Mouse (Mus musculus) forebrain, embryonic 12.5 days (tissue): ENCODE measurements around the gene Trmt10a. TPM values are rescaled to one million over a fixed set of nuclear protein-coding genes. Genes with fewer than 3 reads are reported as not detected.

Experiments
- ATAC-seq: fragments of 200-750 bp; cut with Nextera tagmentation; 2 replicates; pipeline ENCODE4 v1.8.0; 2017; ENCODE audit warnings: moderate TSS enrichment; ENCODE audit not compliant: low FRiP score
- H3K27ac ChIP-seq: fragments of 300-500 bp; sonication (generic); 2 replicates; pipeline ENCODE4 v1.5.1; 2016; ENCODE audit warnings: mild to moderate bottlenecking
- H3K27me3 ChIP-seq: fragments of 300-500 bp; sonication (generic); 2 replicates; pipeline ENCODE4 v1.6.1; 2016; ENCODE audit warnings: mild to moderate bottlenecking
- H3K36me3 ChIP-seq: fragments of 300-500 bp; sonication (generic); replicated peaks from 2 replicates; pipeline ENCODE4 v1.6.1; 2016; ENCODE audit warnings: mild to moderate bottlenecking
- H3K4me1 ChIP-seq: fragments of 300-500 bp; sonication (generic); 2 replicates; pipeline ENCODE4 v1.6.1; 2016
- H3K4me2 ChIP-seq: fragments of 300-500 bp; sonication (generic); 2 replicates; pipeline ENCODE4 v1.6.1; 2016; ENCODE audit warnings: mild to moderate bottlenecking, moderate library complexity
- H3K4me3 ChIP-seq: fragments of 300-500 bp; sonication (generic); replicated peaks from 2 replicates; pipeline ENCODE4 v1.5.1; 2016; ENCODE audit warnings: mild to moderate bottlenecking
- H3K9ac ChIP-seq: fragments of 300-500 bp; sonication (generic); 2 replicates; pipeline ENCODE4 v1.6.1; 2016; ENCODE audit warnings: mild to moderate bottlenecking
- H3K9me3 ChIP-seq: fragments of 300-500 bp; sonication (generic); 2 replicates; pipeline ENCODE4 v1.6.1; 2016
- WGBS: fragments of 180-500 bp; shearing (Covaris S2); methylation state at CpG from one replicate; pipeline ENCODE4 v1.1.7; 2016; 5-methylcytosine and 5-hydroxymethylcytosine counted together
- polyA plus RNA-seq: library from polyadenylated mRNA; unstranded; fragments of >200 nt; fragmentation: Nextera tagmentation; extraction: Ambion mirVana; gene quantifications from 2 replicates; pipeline ENCODE4 v1.2.1, GENCODE M21; 2016

The Trmt10a gene
- polyA plus RNA-seq, 1 experiment from 2014 or later, result 14.5 TPM

DNA sequence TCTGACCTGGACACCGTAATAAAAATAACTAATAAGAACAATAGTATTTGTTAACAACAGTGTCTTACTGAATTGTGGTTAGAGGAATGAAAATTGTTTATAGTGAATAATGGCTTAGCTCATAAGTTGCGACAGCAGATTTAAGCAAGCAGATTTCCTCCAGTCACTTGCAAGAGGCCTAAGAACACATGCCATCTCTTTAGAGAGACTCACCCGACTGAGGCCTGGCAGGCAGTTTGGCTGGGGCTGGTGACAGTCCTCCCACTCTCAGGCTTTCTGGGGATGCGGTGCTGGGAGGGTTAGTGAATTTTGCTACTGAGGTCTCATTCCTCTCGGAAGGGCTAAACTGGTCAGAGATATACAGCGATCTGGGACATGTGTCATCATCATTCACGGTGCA is 40.1 kb downstream of the Trmt10a start:
- Histone ChIP-seq H3K27me3 (no peaks in the 10 kb centered on the region), H3K27ac (no peak overlapping the region), H3K4me2 (no peak overlapping the region), H3K4me1 (peaks cover 6% of the 10 kb centered on the region; the same call in 1 of the 2 replicates), H3K36me3 (no peaks in the 10 kb centered on the region), H3K9me3 (no peaks in the 10 kb centered on the region), H3K4me3 (no peak overlapping the region), H3K9ac (no peak overlapping the region)
- ATAC-seq, result no peak
- WGBS, result 92% methylated on average over 7 of the region's 7 CpGs

DNA sequence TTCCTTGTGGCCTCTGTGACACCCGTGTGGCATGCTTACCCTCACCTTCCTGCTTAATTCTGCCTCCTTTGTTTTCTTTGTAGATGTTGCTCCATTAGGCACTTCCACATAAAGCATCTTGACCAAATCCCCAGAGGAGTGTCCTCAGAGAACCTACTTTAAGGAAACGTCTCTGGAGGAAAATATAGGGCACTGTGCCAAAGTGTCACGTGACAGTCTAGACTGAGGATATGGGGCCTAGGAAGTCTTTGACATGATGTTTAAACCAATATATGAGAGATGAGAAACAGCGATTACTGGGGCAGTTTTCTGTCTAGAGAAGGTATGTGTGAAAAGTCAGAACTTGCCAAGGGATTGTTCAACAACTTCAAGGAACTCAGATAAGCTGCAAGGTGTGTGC is 42.0 kb downstream of the Trmt10a start:
- 82% methylated on average over 4 of the region's 4 CpGs for WGBS
- Histone ChIP-seq H3K4me2 (no peak overlapping the region), H3K9me3 (no peaks in the 10 kb centered on the region), H3K4me3 (no peak overlapping the region), H3K36me3 (no peaks in the 10 kb centered on the region), H3K27ac (no peak overlapping the region), H3K9ac (no peak overlapping the region), H3K27me3 (no peaks in the 10 kb centered on the region), H3K4me1 (peaks cover 6% of the 10 kb centered on the region; the same call in 1 of the 2 replicates)
- ATAC-seq, result no peak

DNA sequence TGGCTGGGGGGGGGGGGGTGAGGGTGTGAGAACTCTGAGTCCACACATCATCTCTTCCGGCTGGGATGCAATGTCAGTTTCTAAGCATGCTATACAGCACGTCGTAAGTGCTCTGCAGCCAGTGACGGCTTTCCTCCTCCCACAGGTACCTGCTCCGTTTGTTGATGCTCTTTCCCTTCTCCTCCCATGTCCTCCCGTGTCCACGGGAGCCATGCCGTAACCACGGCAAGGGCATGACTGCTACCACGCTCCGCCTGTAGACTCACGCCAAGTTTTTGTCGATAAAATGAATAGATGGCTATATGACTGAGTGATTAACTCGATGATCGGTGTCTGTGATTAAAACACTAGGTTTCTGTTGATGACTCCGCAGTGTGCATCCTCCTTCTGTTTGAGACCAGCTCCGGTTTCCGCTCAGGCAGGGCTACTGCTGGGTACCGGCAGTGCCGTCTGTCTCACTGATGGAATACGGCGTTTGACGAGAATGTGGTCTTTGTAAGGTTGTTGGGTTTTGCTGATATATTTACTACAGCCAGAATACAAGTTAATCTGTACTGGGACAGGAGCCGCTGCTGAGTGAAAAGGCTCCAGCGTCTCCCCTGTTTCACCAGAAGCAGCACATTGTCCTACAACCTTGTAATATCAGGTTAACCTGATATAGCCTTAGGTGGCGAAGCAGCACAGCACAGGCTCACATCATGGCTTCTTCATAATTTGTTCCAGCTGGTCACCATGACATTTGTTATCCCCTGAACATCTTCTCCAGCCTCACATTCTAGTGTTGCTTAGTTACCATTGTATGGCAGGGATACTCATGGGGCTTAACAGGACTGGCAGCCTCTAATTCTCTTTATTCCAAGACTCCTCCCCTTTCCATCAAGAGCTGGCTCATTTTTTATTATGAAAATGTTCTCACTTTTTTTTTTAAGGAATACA is 43.0 kb downstream of the Trmt10a start:
- no peak overlapping the region for H3K27ac ChIP-seq
- no peak overlapping the region for H3K9ac ChIP-seq
- H3K9me3 ChIP-seq, result no peaks in the 10 kb centered on the region
- no peaks in the 10 kb centered on the region for H3K27me3 ChIP-seq
- H3K4me1 ChIP-seq, result peaks cover 6% of the 10 kb centered on the region; the same call in 1 of the 2 replicates
- no peaks in the 10 kb centered on the region for H3K36me3 ChIP-seq
- no peak overlapping the region for H3K4me3 ChIP-seq
- 0 out of 2 replicates have a peak, but pooled peaks have one; percentile 45 for ATAC-seq
- WGBS, result 92% methylated on average over 26 of the region's 26 CpGs
- no peak overlapping the region for H3K4me2 ChIP-seq

GRCm38 (mm10) chr3:138192260-138192659 is 49.0 kb downstream of the Trmt10a start:
- no peak overlapping the region for H3K9ac ChIP-seq
- 94% methylated on average over 7 of the region's 7 CpGs for WGBS

DNA sequence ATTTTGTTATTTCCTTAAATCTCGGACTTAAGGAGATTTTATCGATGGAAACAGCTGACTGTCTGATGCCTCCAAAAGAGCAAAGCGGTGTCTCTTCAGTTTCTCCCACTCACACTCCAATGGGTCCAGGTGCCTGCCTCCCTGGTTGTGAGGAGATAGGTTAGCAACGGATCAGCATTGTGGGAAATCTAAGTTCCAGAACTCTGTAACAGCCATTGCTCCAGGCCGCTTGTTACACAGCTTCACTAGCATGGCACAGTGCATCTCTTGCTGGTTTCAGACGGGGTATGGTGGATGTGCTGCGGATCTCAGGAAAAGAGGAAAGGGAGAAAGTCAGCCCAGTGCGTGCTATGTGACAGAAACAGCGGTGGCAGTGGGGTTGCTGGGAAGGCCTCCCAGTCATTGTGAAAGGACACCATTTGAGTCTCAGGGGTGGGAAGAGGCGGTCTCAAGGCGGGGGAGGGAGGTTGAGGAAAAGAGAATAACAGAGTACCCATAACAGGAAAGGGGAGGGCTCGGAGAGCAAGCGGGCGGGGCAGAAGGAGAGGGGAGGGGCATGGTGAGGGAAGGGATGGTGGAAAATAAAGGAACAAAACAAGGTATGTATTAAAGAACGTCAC is 50.5 kb downstream of the Trmt10a start, which contains the start of gene 4930579F01Rik:
TSS of gene 4930579F01Rik (minus strand) at position 143 of the 620 bp plus-strand sequence.
- no peaks in the 10 kb centered on the region for H3K36me3 ChIP-seq
- WGBS, result 79% methylated on average over 15 of the region's 15 CpGs
- H3K4me1 ChIP-seq, result peaks cover 3% of the 10 kb centered on the region

More at GRCm38 (mm10) chr3:138192260-138192659, 49.0 kb downstream of the Trmt10a start:
- H3K4me1 ChIP-seq, result no peaks in the 10 kb centered on the region
- H3K4me3 ChIP-seq, result no peak overlapping the region
- no peaks in the 10 kb centered on the region for H3K9me3 ChIP-seq
- no peaks in the 10 kb centered on the region for H3K36me3 ChIP-seq
- H3K27me3 ChIP-seq, result no peaks in the 10 kb centered on the region
- ATAC-seq, result no peak
- H3K27ac ChIP-seq, result no peak overlapping the region
- H3K4me2 ChIP-seq, result no peak overlapping the region

DNA sequence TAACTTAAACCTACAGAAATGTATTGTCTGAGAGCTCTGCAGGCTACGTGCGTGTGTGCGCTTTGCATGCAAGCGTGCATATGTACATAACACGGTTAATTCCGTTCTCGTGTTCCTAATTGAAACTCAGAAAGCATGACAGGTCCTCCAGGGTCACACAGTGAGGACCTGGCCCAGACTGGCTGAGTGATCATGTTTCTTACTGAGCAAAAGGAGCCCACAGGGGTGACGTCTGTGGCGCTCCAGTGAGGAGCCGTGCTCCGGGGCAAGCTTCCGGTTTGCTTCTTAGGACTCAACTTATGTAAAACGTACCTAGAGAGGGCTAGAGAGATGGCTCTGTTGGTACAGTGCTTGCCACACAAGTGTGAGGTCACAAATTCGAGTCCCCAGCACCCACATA is 53.8 kb downstream of the Trmt10a start:
- no peaks in the 10 kb centered on the region for H3K27me3 ChIP-seq
- no peak overlapping the region for H3K9ac ChIP-seq
- ATAC-seq, result no peak
- WGBS, result 84% methylated on average over 14 of the region's 14 CpGs
- H3K4me1 ChIP-seq, result peaks cover 3% of the 10 kb centered on the region
- no peaks in the 10 kb centered on the region for H3K36me3 ChIP-seq
- no peak overlapping the region for H3K27ac ChIP-seq
- no peaks in the 10 kb centered on the region for H3K9me3 ChIP-seq
- no peak overlapping the region for H3K4me2 ChIP-seq
- H3K4me3 ChIP-seq, result no peak overlapping the region

More for the DNA sequence above, 50.5 kb downstream of the Trmt10a start, which contains the start of gene 4930579F01Rik:
- Histone ChIP-seq H3K4me3 (no peak within 1 kb of the TSS), H3K9ac (no peak within 1 kb of the TSS), H3K27me3 (no peaks in the 10 kb centered on the region), H3K27ac (no peak within 1 kb of the TSS), H3K4me2 (no peak within 1 kb of the TSS), H3K9me3 (no peaks in the 10 kb centered on the region)
- ATAC-seq, result no peak

DNA sequence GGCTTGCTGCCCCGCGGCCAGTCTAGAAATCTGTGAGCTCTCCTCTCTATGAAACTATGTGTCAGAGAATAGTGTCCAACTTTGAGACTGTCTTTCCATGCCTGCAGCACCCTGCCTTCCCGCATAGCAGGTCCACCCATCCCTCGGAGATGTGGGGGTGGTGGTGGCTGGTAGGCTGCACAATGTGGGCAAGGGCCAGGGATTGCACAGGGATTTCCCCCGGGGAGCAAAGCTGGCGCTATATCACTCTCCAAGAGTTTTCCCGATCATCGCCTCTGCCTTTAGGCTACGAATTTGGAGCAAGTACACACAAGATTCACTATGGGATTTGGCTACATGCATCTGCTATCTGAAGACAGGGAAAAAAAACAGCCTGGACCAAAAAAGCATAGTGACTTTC is 54.3 kb downstream of the Trmt10a start:
- Histone ChIP-seq H3K9ac (no peak overlapping the region), H3K36me3 (no peaks in the 10 kb centered on the region), H3K4me1 (peaks cover 3% of the 10 kb centered on the region), H3K4me3 (no peak overlapping the region), H3K27ac (no peak overlapping the region), H3K27me3 (no peaks in the 10 kb centered on the region), H3K9me3 (no peaks in the 10 kb centered on the region), H3K4me2 (no peak overlapping the region)
- WGBS, result 71% methylated on average over 9 of the region's 9 CpGs
- ATAC-seq, result no peak

GRCm38 (mm10) chr3:138197973-138198721 is 54.9 kb downstream of the Trmt10a start:
- peak; percentile 96 for ATAC-seq
- no peak overlapping the region for H3K27ac ChIP-seq
- peaks cover 3% of the 10 kb centered on the region for H3K4me1 ChIP-seq
- H3K4me3 ChIP-seq, result 0 out of 2 replicates have a peak overlapping the region, but pooled peaks have one; percentile 8
- 31% methylated on average over 20 of the region's 20 CpGs for WGBS
- no peaks in the 10 kb centered on the region for H3K36me3 ChIP-seq
- H3K27me3 ChIP-seq, result no peaks in the 10 kb centered on the region
- H3K9ac ChIP-seq, result peak overlapping the region; percentile 40; the same call in 1 of the 2 replicates
- peak overlapping the region; percentile 34 for H3K4me2 ChIP-seq
- no peaks in the 10 kb centered on the region for H3K9me3 ChIP-seq

- peak overlapping the region; percentile 34 for H3K4me2 ChIP-seq
- peak overlapping the region; percentile 40; the same call in 1 of the 2 replicates for H3K9ac ChIP-seq
- H3K27me3 ChIP-seq, result no peaks in the 10 kb centered on the region
- no peaks in the 10 kb centered on the region for H3K9me3 ChIP-seq
- H3K36me3 ChIP-seq, result no peaks in the 10 kb centered on the region
- no peak overlapping the region for H3K4me3 ChIP-seq
- WGBS, result 81% methylated on average over 7 of the region's 7 CpGs
- peaks cover 3% of the 10 kb centered on the region for H3K4me1 ChIP-seq
- no peak for ATAC-seq
- no peak overlapping the region for H3K27ac ChIP-seq
These were observed 55.4 kb downstream of the Trmt10a start for GRCm38 (mm10) chr3:138198722-138199068.

GRCm38 (mm10) chr3:138208821-138209220 is 65.6 kb downstream of the Trmt10a start:
- Histone ChIP-seq H3K9ac (no peak overlapping the region), H3K4me3 (no peak overlapping the region), H3K27me3 (no peaks in the 10 kb centered on the region), H3K4me1 (no peaks in the 10 kb centered on the region), H3K27ac (no peak overlapping the region), H3K9me3 (no peaks in the 10 kb centered on the region), H3K36me3 (no peaks in the 10 kb centered on the region), H3K4me2 (no peak overlapping the region)
- 89% methylated on average over 3 of the region's 3 CpGs for WGBS
- no peak for ATAC-seq
